Mouse (Mus musculus): ENCODE data around the gene Isca1. TPM values are rescaled to one million over a fixed set of nuclear protein-coding genes. Genes with fewer than 3 reads are reported as not detected.
"Not testable (repeated sequence)": the region's sequence is repeated elsewhere in the genome, so short reads cannot be mapped to it uniquely, and the experiment has no call there.

Gene Isca1
- 543 and 663 TPM in 2 replicates for total RNA-seq (2015; ENCODE audit: low replicate concordance)
- 331 and 419 TPM in 2 replicates for total RNA-seq (2017; ENCODE audit: low replicate concordance)

GRCm38 (mm10) chr13:59769296-59770163, at the start of gene Isca1:
Gene Isca1, minus strand, starts transcription at chr13:59769810.
- ATAC-seq (replicated peaks; ENCODE audit: low FRiP score, poor library complexity, severe bottlenecking), result peak; percentile 84

DNA sequence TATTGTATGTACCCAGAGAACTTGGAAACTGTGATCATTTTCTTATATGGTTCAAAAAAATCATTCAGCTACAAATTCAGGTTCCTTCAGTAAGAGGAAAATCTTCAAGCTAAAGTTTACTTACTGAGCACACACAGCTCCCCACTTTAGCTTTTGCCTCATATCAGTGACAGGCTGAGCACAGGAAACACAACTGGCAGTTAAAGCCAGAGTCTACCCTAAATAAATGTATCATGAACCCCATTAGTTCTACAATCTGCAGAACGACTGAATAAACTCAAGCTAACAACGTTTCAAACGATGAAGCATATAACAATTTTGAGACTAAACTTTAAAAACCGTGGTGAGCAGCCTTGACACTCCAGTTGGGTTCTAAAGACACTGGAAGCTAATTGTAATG, 47.7 kb upstream of the Isca1 start:
- no peak for ATAC-seq (replicated peaks; ENCODE audit: low FRiP score, poor library complexity, severe bottlenecking)

GRCm38 (mm10) chr13:59814109-59814591, 44.5 kb upstream of the Isca1 start:
- ATAC-seq (replicated peaks; ENCODE audit: low FRiP score, poor library complexity, severe bottlenecking), result peak; percentile 93

DNA sequence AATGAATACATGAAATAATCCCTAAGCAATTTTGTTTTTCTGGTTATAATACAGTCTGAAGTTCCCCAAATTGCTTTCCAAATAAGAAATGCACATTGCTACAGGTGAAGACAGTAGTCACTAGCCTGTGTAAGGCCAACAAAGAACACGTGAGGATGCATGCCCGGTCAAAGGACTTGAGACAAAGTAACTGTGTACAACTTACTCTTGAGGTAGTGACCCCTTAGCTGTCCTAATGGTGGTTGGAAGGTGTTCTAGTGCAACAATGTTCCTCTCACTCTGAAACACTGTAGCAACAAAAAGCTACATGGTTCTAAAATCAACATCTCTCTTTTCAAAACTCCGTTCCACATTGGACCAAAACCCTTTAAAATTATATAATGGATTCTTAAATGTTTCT, 42.0 kb upstream of the Isca1 start:
- ATAC-seq (replicated peaks; ENCODE audit: low FRiP score, poor library complexity, severe bottlenecking), result no peak

- ATAC-seq (replicated peaks; ENCODE audit: low FRiP score, poor library complexity, severe bottlenecking), result no peak
Measured at GRCm38 (mm10) chr13:59801000-59801399, 31.4 kb upstream of the Isca1 start.

DNA sequence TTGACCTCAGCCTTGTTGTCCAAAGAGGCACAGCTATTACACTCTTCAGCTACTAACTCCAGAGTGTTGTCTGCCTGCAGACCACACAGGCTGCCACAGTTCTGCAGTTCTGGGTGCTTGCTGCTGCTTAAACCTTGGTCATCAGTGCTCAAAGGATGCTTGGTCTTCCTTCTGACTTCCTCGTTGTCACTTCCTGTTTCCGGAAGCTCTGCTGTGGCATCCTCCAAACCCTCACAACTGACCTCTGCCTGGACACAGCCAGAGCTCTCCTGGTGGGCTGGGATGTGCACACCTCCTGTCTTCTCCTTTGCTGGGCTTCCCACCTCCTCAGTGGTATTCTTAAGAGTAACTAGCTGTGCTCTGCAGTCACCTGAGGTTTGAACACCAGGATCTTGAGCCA, 30.5 kb upstream of the Isca1 start:
- ATAC-seq (replicated peaks; ENCODE audit: low FRiP score, poor library complexity, severe bottlenecking), result no peak

DNA sequence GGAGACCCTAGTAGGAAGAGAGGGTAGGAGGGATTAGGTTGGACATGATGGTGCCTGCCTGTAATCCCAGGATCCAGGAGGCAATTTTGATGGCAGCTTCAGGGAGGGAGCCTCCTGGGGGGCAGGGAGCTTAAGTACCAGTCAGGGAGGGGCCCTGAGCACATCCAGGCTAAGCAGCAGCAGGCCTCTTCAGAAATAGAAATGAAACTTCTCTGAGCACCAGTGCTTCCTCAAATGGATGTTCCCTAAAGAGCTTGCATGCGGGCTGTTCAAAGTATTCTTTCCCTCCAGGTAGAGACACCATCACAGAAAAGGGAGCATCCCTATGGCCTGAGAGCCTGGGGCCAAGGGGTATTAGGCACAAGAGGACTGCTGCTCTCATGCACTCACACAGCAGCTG, 28.7 kb upstream of the Isca1 start:
- ATAC-seq (replicated peaks; ENCODE audit: low FRiP score, poor library complexity, severe bottlenecking), result no peak

DNA sequence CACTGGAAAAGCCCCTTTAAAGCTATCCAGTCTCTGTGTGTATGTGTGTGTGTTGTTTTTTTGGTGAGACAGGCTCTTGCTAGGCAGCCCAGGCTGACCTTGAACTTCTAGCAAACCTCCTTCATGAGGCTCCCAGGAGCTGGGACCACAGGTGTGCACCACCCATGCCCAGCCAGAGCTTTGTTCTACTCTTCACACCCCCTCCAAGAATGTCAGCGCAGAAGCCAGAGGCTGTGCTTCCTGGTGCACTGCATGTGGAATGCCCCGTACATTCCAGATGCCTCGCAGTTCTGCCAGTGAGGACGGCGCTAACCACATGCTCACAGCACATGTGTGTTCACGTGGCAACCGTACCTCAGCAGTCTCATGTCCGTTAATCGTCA, 26.8 kb upstream of the Isca1 start:
- no peak for ATAC-seq (replicated peaks; ENCODE audit: low FRiP score, poor library complexity, severe bottlenecking)

GRCm38 (mm10) chr13:59795807-59796465, 26.3 kb upstream of the Isca1 start:
- ATAC-seq (replicated peaks; ENCODE audit: low FRiP score, poor library complexity, severe bottlenecking), result peak; percentile 90

DNA sequence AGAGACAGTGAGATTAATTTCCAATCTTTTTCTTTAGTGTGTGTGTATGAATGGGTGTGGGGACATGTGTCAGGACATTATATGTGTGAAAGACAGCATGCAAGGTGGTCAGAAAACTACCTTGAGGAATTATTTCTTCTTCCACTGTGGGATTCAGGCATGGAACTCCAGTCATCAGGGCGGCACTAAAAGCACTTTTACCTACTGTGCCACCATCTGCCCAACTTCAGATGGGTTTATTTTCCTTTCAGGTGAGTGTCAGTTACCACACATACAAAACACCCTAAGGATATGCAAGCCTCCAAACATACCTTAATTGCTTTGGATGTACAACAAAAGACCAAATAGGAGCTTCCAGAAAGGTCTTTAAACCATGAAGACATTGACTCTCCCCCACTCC, 25.2 kb upstream of the Isca1 start:
- no peak for ATAC-seq (replicated peaks; ENCODE audit: low FRiP score, poor library complexity, severe bottlenecking)

DNA sequence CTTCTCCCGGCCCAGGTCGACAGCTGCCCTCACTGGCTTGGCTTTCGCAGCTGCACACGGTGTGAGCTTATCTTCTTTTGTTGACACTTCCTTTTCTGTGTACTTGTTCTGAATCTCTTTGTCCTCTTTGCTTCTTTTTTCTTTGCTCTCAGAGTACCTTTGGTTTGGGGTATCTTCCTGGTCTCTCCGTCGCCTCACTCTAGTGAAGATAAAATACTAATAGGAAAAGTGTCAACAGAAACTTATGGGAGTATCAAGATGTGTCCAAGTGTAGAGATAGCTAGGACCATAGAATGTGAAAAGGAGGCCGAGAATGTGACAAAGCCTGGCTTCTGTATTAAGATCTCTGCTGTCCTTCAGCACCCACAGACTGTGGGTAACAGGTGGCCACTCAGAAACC, 12.5 kb upstream of the Isca1 start, which contains the start of gene Gm49354:
Gm49354 (minus strand) TSS at position 101 of the 400 bp plus-strand sequence.
- no peak for ATAC-seq (replicated peaks; ENCODE audit: low FRiP score, poor library complexity, severe bottlenecking)

DNA sequence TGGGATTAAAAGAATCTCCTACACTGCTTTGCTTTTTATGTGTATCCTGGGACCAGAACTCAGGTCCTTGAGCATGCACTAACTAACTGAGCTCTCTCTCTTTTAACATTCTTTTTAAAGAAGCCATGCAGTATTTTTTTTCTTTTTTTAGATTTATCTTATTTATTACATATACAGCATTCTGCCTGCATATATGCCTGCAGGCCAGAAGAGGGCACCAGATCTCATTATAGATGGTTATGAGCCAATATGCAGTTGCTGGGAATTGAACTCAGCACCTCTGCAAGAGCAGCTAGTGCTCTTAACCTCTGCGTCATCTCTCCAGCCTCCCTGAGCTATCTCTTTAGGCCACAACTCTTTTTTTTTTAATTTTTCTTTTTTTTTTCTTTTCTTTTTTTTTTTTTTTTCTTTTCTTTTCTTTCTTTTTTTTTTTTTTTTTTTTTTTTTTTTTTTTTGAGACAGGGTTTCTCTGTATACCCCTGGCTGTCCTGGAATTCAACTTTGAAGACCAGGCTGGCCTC, 10.2 kb upstream of the Isca1 start:
- ATAC-seq (replicated peaks; ENCODE audit: low FRiP score, poor library complexity, severe bottlenecking), result not testable (repeated sequence)

GRCm38 (mm10) chr13:59779213-59779612, 9.6 kb upstream of the Isca1 start:
- 0 out of 2 replicates have a peak, but pooled peaks have one; percentile 27 for ATAC-seq (replicated peaks; ENCODE audit: low FRiP score, poor library complexity, severe bottlenecking)

- ATAC-seq (replicated peaks; ENCODE audit: low FRiP score, poor library complexity, severe bottlenecking), result no peak
Measured at GRCm38 (mm10) chr13:59775168-59775567, 5.6 kb upstream of the Isca1 start.

- ATAC-seq (replicated peaks; ENCODE audit: low FRiP score, poor library complexity, severe bottlenecking), result peak; percentile 60
Measured at GRCm38 (mm10) chr13:59771257-59771656, 1.6 kb upstream of the Isca1 start.

DNA sequence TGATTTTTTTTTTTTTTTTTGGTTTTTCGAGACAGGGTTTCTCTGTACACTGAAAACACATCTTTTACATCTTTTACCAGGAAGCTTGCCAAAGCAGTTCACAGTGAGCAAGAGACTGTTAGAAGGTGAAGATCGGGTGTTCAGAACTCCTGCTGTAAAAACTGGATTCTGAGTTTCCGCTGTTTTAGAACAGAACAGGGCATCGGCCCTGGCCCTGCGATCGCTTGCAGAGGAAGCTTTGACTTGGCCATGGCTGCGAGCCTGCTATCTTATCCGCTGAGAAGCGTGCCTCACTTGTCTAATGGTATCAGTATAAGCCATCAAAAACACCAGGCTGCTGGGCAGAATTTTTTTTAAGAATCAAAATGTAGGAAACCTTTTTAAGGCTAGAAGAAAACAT, 1.2 kb upstream of the Isca1 start:
- ATAC-seq (replicated peaks; ENCODE audit: low FRiP score, poor library complexity, severe bottlenecking), result peak; percentile 23

GRCm38 (mm10) chr13:59770164-59770562, 553 bp upstream of the Isca1 start:
- ATAC-seq (replicated peaks; ENCODE audit: low FRiP score, poor library complexity, severe bottlenecking), result peak; percentile 76

- ATAC-seq (replicated peaks; ENCODE audit: low FRiP score, poor library complexity, severe bottlenecking), result no peak
Measured at GRCm38 (mm10) chr13:59768531-59768930, 1.1 kb downstream of the Isca1 start.

DNA sequence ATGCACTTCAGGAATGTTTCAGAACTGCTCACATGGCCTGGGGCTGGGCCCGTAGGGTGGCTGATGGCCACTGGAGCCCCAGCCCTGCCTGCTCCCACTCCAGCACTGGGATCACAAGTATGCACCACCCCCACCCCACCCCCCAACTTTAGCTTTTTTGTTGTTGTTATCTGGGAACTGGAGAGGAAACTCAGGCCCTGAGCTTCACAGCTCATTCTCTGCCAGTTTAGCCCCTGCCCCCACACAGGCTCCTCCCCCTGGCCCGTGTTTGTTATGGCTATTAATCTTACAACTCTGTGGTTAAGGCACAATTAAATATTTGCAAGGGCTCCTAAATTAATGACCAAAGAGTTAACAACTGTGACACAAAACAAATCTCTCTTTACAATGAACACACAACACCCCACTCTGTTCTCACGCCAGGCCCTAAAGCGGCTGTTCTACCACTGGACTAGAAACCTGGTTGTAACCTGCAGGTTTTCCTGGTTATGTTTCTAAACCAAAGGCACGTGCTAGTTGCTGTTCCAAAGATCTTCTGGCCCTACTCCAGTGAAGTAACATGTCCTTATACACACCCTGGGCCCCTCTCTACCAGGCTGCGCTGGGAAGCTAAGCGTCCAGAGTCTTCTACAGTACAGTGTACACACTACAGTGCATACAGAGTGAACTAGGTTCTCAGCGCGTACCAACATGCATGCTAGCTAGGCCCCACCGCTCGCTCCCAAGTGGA, 2.7 kb downstream of the Isca1 start:
- no peak for ATAC-seq (replicated peaks; ENCODE audit: low FRiP score, poor library complexity, severe bottlenecking)

GRCm38 (mm10) chr13:59762791-59763190, 6.8 kb downstream of the Isca1 start:
- peak; percentile 89 for ATAC-seq (replicated peaks; ENCODE audit: low FRiP score, poor library complexity, severe bottlenecking)
